Mouse (Mus musculus): ENCODE measurements at regions not wholly inside any gene's neighbourhood (a gene's known extent, or its start where the extent isn't known, plus 50 kb on each side); places are given as distances from the start of the nearest gene placed in this dataset.

- TF ChIP-seq CTCF (IDR thresholded peaks at IDR 0.05; ENCODE audit: low read depth) (no peak), EP300 (IDR thresholded peaks at IDR 0.05; ENCODE audit: low read depth) (no peak)
Measured at GRCm38 (mm10) chr1:47278321-47279020, 385.8 kb upstream of the Slc39a10 start.

Data from liver, embryonic 14.5 days (tissue).